Mouse (Mus musculus) heart, postnatal 10 days (tissue): ENCODE measurements around the gene Nceh1. TPM values are rescaled to one million over a fixed set of nuclear protein-coding genes. Genes with fewer than 3 reads are reported as not detected.

Experiments used
- DNase-seq, 2 experiments: peaks; one replicate each; pipeline ENCODE4 v3.0.0; 2021
- intact Hi-C: fragments of 180-260 bp; cut with DNase I; formaldehyde crosslinking; loops from one replicate; pipeline ENCODE4 v1.15.1; 2025
- total RNA-seq, 2 experiments: library from RNA; stranded (reverse); gene quantifications; 2 replicates each; pipeline ENCODE4 v1.2.3; 2021

Nceh1 gene
- total RNA-seq, 2 experiments from 2014 or later = 167 TPM

DNA sequence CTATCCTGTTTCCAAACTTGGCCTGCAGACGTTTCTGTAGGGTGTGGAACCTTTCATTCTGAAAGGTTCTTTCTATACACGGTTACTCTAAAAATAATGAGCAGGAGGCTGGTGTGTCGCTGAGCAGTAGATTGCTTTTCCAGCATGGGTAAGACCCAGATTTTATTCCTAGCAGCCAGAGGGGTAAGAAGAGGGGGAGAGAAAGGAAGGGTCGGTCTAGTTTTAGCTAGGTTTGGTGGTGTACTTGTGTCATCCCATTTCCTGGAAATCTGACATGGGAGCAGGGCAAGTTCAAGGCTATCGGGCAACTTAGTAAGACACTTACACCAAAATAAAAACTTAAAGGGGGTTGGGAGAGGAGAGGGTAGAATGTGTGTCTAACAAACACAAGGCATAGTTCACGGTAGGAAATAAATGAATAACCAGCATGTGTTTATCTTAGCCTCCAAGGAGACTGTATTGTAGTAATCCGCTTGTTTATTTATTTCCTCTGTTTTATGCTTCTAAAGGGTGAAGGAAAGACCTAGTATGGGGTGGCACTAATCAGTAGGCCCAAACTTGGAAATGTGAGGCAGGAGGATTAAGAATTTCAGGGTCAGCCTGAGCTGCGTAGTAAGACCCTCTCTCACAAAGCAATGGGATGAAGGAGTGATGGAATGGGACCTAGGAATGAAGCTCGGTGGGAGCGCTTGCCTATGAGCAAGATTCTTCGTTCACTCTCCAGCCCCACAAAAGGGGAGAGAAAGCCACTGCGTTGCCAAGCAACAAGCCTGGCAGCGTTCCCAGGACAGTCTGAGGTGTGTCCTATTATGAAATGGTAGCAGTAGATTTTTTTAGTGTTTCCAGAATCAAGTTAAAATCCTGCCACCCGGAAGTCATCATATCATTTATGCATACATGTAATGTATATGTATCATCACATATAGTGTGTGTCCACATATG, 6.8 kb downstream of the Nceh1 start:
- intact Hi-C loops = no loop called here
- DNase-seq = peak; percentile 87 to 88

DNA sequence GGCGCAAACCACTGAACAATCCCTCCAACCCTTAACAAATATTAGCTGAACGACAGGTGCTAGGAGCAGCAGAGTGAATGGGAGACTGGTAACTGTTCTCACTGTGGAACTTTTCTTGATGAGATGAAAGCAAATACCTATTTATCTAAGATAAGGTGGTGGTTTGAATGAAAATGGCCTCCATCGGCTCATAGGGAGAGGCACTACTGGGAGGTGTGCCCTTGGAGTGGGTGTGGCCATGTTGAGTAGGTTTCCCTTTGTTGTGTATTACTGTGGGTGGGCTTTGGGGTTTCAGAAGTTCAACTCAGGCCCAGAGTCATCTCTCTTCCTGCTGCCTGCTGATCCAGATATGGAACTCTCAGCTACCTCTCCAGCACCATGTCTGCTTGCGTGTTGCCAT, 8.1 kb downstream of the Nceh1 start:
- intact Hi-C loops = no loop called here
- DNase-seq = no peak

- intact Hi-C loops = no loop called here
Observed at GRCm38 (mm10) chr3:27191856-27192255, 9.1 kb downstream of the Nceh1 start.

DNA sequence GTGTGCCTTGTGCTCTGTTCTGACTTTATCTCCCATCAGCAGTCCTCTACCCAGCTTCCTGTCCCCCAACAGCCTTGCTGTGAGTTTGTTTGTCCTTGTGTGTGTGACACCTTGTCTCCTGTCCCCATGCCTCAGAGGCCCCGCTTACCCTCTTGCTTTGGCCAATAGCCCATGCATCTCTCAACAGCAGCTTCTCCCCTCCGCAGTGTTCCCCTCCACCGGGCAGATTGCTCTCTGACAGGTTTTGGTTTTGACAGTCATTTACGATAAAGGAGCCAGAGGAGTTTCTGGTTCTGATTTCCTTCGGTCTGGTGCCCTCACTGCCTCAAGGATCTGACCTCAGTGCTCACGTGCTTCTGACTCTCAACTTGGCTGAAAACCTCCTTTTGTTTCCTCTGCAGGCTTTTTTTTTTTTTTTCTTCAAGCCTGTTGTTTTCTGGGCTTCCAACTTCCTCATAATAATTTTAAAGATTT, 11.1 kb downstream of the Nceh1 start:
- intact Hi-C loops = no loop called here

More at GRCm38 (mm10) chr3:27191856-27192255, 9.1 kb downstream of the Nceh1 start:
- no peak for DNase-seq

GRCm38 (mm10) chr3:27195153-27195552, 12.4 kb downstream of the Nceh1 start:
- no peak for DNase-seq
- intact Hi-C loops = no loop called here

More for the DNA sequence above, 11.1 kb downstream of the Nceh1 start:
- DNase-seq = peak; percentile 56 to 60

DNA sequence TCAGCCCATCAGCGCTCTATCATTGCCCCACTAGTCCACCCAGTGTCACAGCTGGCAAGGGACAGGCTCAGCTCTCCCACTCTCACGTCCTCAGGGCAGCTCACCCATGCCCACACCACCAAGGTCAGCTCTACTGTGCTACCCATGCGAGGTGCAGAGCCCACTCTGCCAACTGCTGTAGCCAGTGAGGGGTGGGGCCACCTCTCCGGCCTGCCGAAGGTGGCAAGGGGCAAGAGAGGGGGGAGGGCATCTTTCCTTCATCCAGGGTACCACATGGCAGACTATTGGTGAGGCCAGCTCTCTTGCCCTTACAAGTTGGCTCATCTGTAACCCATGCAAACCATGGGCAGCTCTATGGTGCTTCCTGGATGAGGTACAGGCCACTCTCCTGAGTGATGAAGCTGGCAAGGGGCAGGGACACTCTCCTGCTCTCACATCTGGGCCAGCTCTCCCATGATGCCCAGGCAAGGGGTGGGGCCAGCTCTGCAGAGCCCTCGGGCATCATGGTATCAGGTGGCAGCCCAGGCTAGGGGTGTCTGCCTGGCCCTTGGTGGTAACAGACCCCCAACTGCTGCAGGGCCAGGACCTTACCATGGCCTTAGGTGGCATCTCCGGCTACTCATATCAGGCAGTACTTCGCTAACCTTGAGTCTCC, 12.9 kb downstream of the Nceh1 start:
- no peak for DNase-seq
- intact Hi-C loops = no loop called here

DNA sequence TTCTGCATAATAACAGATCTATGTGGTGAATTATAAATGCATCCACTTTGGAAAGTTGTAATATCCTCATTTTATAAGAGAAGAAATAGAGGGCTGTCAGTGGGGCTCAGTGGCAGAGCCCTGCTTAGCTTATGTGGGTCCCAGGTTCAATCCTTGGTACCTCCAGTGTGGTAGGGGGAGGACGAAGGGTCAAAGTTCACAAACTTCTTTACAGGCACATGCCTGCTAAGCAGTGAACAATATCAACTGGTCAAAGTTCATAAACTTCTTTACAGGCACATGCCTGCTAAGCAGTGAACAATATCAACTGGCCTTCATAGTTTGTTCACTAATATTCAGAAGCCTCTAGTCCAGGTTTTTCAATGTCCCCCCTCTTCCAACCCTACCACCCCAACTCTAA, 13.8 kb downstream of the Nceh1 start:
- no peak for DNase-seq

DNA sequence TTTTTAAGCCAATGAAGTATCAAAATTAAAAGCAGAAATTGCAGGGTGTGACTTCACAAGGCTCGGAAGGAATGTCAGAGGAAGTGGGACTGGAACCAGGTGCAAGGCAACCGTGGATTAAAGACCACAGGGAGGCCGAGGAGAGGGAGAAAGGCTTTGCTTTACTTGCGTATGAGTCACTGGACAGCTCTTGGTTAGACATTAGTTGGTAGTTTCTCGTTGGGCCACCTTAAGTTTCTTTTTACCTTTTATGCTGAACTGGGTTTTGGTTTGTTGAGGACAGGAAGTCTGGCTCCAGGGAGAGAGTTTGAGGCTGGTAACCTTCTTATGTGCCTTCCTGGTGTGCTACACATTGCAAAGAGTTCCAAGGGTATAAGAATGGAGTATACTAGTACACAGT, 15.1 kb downstream of the Nceh1 start:
- intact Hi-C loops = no loop called here

More for the DNA sequence above, 13.8 kb downstream of the Nceh1 start:
- intact Hi-C loops = no loop called here

GRCm38 (mm10) chr3:27199120-27199519, 16.4 kb downstream of the Nceh1 start:
- intact Hi-C loops = no loop called here
- no peak for DNase-seq

More for the DNA sequence above, 15.1 kb downstream of the Nceh1 start:
- DNase-seq = no peak

- intact Hi-C loops = no loop called here
- DNase-seq = no peak
Observed at GRCm38 (mm10) chr3:27201728-27202411, 19.1 kb downstream of the Nceh1 start.

- intact Hi-C loops = loop anchor here (2.0 kb wide), 1 partner anchor 16 kb away; no protein-coding TSS in a partner anchor
- DNase-seq = peak; percentile 55 to 62
Observed at GRCm38 (mm10) chr3:27205068-27205467, 22.3 kb downstream of the Nceh1 start.

GRCm38 (mm10) chr3:27205514-27206220, 22.9 kb downstream of the Nceh1 start:
- intact Hi-C loops = loop anchor here (2.0 kb wide), 1 partner anchor 15 kb away; no protein-coding TSS in a partner anchor
- no peak for DNase-seq

DNA sequence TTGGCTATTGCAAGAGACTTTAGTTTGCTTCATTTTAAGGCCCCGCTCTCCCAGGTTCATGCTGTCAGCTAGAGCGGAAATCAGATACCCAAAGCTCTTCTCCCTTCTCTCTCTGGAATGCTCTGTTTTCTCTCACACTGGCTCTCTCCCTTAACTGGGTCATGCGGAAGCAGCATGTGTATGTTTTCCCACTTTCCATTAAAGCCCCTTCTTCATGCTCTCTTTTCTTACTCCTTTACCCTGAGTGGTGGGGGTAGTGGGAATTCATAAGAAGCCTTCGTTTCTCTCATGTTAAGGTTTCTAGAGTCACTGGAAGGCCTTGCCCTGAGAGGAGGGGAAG, 23.4 kb downstream of the Nceh1 start:
- intact Hi-C loops = no loop called here
- no peak for DNase-seq

DNA sequence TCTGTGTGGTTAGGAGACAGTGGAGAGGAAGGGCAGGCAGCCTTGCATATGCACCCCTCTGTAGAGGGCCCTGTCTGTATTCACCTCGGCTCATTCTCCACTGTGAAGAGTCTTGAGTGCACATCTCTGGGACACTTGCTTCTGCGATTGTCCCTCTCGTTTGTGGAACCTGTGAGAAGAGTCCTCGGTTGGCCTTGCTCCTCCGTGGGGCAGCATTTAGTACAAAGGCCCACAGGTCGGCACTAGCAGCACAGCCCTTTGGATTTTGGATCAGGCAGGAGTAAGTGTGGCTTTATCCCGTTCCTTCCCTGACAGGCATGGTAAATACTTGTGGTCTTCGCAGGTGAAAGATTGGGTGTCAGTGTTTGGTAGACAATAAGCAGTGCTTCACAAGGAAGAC, 23.8 kb downstream of the Nceh1 start:
- intact Hi-C loops = no loop called here
- no peak for DNase-seq

DNA sequence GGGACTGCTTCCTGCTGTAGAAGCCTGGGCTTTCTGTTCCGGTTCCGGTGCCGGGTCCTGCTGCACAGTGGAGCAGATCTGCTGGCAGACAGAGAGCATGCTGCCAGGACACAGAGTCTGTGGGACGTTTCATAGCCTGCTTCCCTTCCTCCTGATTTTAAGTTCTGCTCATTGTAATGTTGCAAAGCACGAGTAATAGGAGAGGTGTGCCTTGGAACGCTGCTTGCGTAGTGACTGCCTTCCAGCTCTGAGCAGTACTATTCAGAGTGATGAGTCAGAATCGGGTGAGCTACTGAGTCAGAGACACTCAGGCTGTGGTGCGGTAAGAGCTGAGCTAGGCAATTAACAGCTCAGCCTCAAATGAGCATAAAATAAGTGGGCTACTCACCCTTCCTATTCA, 26.9 kb downstream of the Nceh1 start:
- intact Hi-C loops = no loop called here
- DNase-seq = no peak

DNA sequence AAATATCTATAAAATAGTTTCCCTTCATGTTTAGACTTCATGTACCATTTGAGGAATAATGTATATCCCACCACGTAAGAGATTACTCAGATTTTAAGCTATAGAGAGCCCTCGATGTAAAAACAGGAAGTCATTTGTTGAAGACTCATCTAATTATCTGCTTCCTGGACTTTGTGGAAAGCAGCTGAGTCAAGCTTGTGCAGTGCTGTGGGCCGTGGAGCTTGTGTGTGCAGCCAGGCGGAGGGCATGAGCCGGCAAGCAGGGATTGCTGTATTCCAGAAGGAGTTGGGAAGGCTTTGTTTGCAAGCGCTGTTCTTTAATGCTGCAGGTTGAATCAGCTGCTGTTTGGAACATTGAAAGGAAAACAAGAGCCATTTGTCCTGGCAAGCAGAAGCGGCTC, 27.5 kb downstream of the Nceh1 start:
- DNase-seq = no peak
- intact Hi-C loops = no loop called here

DNA sequence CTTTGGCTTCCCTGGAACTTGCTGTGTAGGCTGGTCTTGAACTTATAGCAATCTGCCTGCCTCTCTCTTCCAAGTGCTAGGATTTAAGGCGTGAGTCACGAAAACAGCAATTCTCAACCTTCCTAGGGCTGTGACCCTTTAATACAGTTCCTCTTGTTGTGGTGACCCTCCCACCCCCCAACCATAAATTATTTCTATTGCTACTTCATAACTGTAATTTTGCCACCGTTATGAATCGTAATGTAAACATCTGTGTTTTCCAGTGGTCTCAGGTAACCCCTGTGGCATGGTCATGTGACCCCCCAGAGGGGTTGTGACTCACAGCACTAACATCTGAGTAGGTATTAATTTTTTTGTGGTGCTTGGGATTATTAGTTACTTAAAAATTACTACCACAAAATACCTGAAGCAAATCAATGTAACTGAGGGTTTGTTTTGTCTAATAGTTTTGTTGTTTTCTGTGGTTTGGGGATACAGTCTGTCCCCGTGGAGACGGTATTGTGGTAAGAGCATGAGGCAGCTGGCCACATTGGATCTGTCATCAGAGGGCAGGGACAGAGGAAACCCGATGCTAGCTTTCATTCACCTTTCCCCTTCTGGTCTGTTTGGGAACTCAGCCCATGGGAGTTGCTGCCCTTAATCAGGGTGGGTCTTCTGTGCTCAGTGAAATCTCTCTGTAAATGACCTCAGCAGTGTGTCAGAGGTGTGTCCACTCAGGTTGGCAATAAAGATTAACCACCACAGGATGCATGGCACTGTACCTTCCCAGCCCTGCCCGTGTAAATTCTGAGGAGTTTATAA, 31.5 kb downstream of the Nceh1 start:
- intact Hi-C loops = no loop called here
- no peak for DNase-seq

GRCm38 (mm10) chr3:27217331-27217730, 34.6 kb downstream of the Nceh1 start:
- intact Hi-C loops = no loop called here

DNA sequence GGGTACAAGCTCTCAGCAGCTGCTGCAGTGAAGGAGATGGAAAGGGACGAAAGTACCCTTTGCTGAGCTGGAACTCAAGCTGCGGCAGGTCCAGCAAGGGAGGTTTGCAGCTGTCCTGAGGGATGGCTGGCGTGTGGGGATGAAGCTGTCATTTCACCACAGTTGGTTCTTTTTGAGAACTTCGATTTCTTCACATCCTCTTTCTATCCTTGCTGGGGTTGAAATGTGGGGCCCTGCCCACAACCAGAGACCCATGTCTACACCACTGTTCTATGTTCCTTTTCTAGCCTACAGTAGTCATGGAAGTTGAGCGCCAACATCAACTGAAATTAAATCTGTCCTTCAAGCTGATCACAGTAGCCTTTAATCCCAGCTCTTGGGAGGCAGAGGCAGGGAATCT, 35.8 kb downstream of the Nceh1 start:
- intact Hi-C loops = no loop called here
- no peak for DNase-seq

More at GRCm38 (mm10) chr3:27217331-27217730, 34.6 kb downstream of the Nceh1 start:
- no peak for DNase-seq

DNA sequence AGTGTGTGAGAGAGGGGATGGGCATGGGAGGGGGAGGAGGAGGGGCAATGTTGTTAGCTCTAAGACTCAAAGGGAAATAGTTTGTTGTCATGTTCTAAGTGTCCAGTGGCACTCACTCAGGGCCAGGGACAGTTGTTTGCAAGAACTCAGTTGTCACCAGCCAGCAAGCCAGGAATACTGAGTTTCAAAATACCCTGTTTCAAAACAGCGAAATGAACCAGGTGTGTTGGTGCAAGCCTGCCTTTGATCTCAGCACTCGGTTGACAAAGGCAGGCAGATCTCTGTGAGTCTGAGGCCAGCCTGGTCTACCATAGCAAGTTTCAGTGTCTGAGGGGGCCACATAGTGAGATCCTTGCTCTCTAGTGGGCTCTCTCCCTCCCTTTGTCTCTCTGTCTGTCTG, 39.3 kb downstream of the Nceh1 start:
- no peak for DNase-seq
- intact Hi-C loops = no loop called here
